Mouse (Mus musculus) MN1 (cell line): Measurements from ENCODE around the gene Gsdmc3.
"Not testable (repeated sequence)": the region's sequence is repeated elsewhere in the genome, so short reads cannot be mapped to it uniquely, and the experiment has no call there.

Experiments
- DNase-seq: peaks from one replicate; pipeline ENCODE4 v3.0.0-alpha.2; 2016; ENCODE audit warnings: low spot score

Gene Gsdmc3

GRCm38 (mm10) chr15:63878458-63878857 is at the start of gene Gsdmc3:
Gene Gsdmc3 (minus strand): TSS chr15:63878558.
- DNase-seq = not testable (repeated sequence)

DNA sequence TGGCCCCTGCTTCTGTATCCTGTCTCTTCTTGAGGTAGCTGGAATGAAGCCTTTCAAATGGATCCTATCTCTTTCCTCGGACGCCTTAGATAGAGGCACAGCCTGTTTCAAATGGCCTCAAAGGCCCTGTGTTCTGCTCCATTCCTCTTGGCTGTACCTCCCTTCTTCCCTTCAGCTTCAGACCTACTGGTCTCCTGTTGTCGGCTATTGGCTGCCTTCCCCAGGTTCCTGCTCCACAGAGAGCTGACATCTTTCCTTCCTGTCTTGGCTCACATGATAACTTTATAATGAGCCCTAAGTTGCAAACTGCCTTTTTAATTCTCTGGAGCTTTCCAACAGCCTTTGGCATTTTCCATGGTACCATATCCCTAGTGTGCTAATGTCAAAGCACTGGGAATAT is 47.8 kb upstream of the Gsdmc3 start:
- DNase-seq = no peak

GRCm38 (mm10) chr15:63924484-63924883 is 46.1 kb upstream of the Gsdmc3 start:
- DNase-seq = no peak

DNA sequence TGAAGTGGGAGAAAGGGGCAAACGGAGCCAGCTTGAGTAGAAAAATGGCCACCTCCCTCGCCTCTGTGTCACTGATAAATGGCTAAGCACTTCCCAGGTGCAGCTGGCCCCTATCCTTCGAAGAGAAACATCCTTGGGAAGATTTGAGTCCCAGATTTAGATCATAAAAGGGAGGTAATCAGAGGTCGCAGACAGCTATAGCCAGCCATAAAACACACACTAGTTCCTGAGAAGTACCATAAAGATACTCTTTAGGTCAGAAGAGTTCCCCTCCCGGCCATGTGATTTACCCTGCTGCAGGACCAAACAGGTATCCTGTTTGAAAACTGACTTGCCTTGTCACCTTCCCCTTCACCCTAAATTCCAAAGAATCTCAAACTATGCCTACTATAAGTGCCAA is 43.3 kb upstream of the Gsdmc3 start:
- DNase-seq = not testable (repeated sequence)

- DNase-seq = not testable (repeated sequence)
Observed at GRCm38 (mm10) chr15:63919728-63920127, 41.4 kb upstream of the Gsdmc3 start.

DNA sequence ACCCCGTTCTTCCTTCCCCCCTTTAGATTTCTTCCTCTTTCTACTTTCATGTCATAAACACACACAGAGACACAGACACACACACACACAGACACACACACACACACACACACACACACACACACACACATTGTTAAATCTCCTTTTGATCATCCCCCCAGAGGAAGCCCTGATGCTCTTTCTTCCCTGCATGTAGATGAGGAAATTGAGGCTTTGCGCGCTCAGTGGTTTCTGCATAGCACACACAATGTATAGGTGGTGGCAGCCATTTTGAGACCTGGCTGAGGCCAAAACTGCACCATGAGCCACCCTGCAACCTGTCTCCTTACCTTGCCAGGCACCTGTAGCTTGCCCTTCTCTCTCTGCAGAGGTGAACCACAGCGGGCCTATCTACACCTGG is 38.2 kb upstream of the Gsdmc3 start:
- DNase-seq = not testable (repeated sequence)

- DNase-seq = not testable (repeated sequence)
Observed at GRCm38 (mm10) chr15:63912197-63912596, 33.8 kb upstream of the Gsdmc3 start, which contains the start of gene Gsdmc4. Gene Gsdmc4 (minus strand): TSS chr15:63912297.

DNA sequence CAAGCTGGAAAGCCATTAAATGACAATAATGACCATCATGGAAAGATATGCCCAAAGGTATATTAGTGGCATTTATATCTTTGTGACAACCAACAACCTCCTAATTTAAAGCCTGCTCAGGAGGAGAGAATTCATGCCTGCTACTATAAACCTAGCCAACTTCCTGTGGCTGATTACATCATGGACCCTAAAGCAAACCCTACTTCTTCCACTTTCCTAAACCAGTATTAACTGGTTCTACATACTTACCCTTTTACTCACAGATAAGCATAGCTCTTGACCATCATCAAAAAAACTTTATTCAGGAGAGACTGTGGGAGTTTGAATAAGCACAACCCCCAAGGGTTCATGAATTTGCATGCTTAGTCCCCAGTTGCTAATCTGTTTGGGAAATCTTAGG is 31.5 kb upstream of the Gsdmc3 start:
- DNase-seq = not testable (repeated sequence)

GRCm38 (mm10) chr15:63895560-63896353 is 17.4 kb upstream of the Gsdmc3 start:
- DNase-seq = peak; percentile 38

- not testable (repeated sequence) for DNase-seq
Observed at GRCm38 (mm10) chr15:63888440-63888839, 10.1 kb upstream of the Gsdmc3 start.

- DNase-seq = not testable (repeated sequence)
Observed at GRCm38 (mm10) chr15:63887949-63888348, 9.6 kb upstream of the Gsdmc3 start.

DNA sequence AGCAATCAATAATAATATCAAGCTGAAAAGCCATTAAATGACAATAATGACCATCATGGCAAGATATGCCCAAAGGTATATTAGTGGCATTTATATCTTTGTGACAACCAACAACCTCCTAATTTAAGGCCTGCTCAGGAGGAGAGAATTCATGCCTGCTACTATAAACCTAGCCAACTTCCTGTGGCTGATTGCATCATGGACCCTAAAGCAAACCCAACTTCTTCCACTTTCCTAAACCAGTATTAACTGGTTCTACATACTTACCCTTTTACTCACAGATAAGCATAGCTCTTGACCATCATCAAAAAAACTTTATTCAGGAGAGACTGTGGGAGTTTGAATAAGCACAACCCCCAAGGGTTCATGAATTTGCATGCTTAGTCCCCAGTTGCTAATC is 2.2 kb downstream of the Gsdmc3 start:
- not testable (repeated sequence) for DNase-seq

DNA sequence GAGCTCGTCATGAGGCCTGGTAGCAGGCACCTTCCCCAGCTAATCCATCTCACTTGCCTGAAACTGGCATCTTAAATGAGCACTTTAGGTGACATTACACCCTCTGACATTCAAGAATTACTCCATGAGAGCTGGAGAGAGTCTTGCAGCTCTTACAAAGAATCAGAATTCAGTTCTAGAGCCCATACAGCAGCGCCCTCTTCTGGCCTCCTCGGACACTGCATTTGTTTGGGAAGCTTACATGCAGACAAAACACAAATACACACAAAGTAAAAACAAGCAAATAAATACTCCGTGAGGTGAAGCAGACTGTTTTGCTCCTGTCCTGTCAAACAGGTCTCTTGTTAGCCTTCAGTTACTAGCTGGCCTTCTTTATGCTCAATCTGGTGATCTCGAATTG is 16.4 kb downstream of the Gsdmc3 start:
- not testable (repeated sequence) for DNase-seq
